Mouse (Mus musculus) bone marrow macrophage, adult 2 months (primary cell): ENCODE data around the gene Slc45a3.

ENCODE experiments used
- CTCF ChIP-seq: IDR thresholded peaks from 2 replicates; pipeline ENCODE4 v1.5.1; 2012; ENCODE audit warnings: low read depth, mild to moderate bottlenecking, low read length, moderate library complexity
- POLR2A ChIP-seq: IDR thresholded peaks from 2 replicates; pipeline ENCODE4 v1.6.1; 2012; ENCODE audit warnings: mild to moderate bottlenecking, low read depth, low read length, borderline replicate concordance

DNA sequence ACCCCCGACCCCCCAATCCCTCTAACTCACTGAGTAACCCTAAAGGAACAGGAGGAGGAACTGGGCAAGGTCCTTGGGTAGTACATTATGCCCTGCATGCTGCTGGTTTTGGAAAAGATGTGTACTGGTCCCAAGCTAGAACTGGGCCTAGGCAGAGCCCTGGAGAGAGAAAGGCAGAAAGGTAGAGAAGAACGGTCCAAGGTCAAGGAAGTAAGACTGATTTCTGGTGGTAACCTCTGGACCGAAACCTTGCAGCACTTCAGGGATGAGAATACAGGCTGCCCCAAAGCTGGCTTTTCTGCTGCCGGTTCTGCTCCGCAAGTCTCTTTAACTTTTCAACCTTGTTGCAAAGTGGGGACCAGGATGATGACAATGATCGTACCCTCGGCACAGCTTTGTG, 1.8 kb downstream of the Slc45a3 start:
- TF ChIP-seq POLR2A = no peak
- TF ChIP-seq CTCF = no peak
